Mouse (Mus musculus) heart, embryonic 10.5 days (tissue): Measurements from ENCODE around the gene Myo5a. TPM values are rescaled to one million over a fixed set of nuclear protein-coding genes. Genes with fewer than 3 reads are reported as not detected.
"Not testable (repeated sequence)": the region's sequence is repeated elsewhere in the genome, so short reads cannot be mapped to it uniquely, and the experiment has no call there.

Experiments used
- DNase-seq: peaks from one replicate; pipeline ENCODE4 v3.0.0-alpha.2; 2017; ENCODE audit warnings: low spot score
- H3K27ac ChIP-seq: fragments of 300-500 bp; sonication (generic); 2 replicates; pipeline ENCODE4 v1.5.1; 2016; ENCODE audit warnings: mild to moderate bottlenecking
- H3K27me3 ChIP-seq: fragments of 300-500 bp; sonication (generic); 2 replicates; pipeline ENCODE4 v1.6.1; 2016; ENCODE audit warnings: mild to moderate bottlenecking; ENCODE audit not compliant: poor library complexity, insufficient read depth, severe bottlenecking
- H3K36me3 ChIP-seq: fragments of 300-500 bp; sonication (generic); 2 replicates; pipeline ENCODE4 v1.6.1; 2016; ENCODE audit warnings: mild to moderate bottlenecking, moderate library complexity
- H3K4me1 ChIP-seq: fragments of 300-500 bp; sonication (generic); 2 replicates; pipeline ENCODE4 v1.6.1; 2016; ENCODE audit warnings: mild to moderate bottlenecking
- H3K4me3 ChIP-seq: fragments of 300-500 bp; sonication (generic); 2 replicates; pipeline ENCODE4 v1.5.1; 2016; ENCODE audit warnings: mild to moderate bottlenecking, moderate library complexity
- H3K9me3 ChIP-seq: fragments of 300-500 bp; sonication (generic); 2 replicates; pipeline ENCODE4 v1.6.1; 2016; ENCODE audit warnings: mild to moderate bottlenecking, moderate library complexity
- WGBS: fragments of 180-500 bp; shearing (Covaris S2); methylation state at CpG from one replicate; pipeline ENCODE4 v1.1.7; 2016; 5-methylcytosine and 5-hydroxymethylcytosine counted together
- polyA plus RNA-seq: library from polyadenylated mRNA; unstranded; fragments of >200 nt; fragmentation: Nextera tagmentation; extraction: Ambion mirVana; gene quantifications from 2 replicates; pipeline ENCODE4 v1.2.1, GENCODE M21; 2016

Gene Myo5a
- polyA plus RNA-seq, 1 experiment from 2014 or later = 13.6 TPM

DNA sequence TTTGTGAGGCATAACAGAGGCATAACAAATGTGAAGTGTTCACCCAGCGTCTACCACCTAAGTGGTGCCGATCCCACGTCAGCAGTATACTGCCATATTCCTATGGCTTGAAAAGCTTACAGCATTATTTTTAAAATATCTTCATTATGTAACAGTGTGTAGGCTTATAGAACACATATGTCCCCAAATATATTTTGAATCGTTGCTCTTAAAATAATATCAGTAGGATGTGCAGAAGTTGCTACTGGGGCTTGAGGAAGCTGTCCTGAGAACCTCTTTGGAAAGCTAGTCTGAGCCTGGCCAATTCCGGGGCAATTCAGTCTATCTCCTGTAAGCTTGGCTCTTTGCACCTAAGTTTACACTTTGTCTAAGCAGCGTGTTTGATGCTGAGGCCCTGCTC is 177.1 kb downstream of the Myo5a start:
- no peak overlapping the region for H3K27ac ChIP-seq
- H3K36me3 ChIP-seq = no peaks in the 10 kb centered on the region
- WGBS = 82% methylated on average over 6 of the region's 6 CpGs
- H3K27me3 ChIP-seq = 0 out of 2 replicates have a peak, but pooled peaks cover 3% of the 10 kb centered on the region
- no peak overlapping the region for H3K4me3 ChIP-seq
- DNase-seq = no peak
- H3K9me3 ChIP-seq = no peaks in the 10 kb centered on the region
- peaks cover 9% of the 10 kb centered on the region for H3K4me1 ChIP-seq

DNA sequence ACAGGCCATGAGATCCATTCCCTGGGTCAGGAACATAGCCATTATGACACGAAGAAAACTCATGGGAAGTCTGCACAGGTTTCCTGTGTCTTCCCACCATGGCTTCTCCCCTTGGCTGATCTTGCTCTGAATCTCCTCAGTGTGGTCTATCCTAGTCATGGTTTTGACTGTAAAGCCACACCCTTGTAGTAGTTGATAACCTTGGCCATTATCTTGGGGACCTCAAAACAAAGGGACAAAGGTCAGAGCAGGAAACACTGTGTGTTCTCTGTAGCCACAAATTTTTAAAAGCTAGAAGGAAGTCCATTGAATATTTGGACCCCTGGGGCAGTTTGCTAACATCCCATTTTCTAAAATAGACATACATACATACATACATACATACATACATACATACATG is 177.5 kb downstream of the Myo5a start:
- H3K27me3 ChIP-seq = no peaks in the 10 kb centered on the region
- no peak for DNase-seq
- H3K36me3 ChIP-seq = no peaks in the 10 kb centered on the region
- no peak overlapping the region for H3K4me3 ChIP-seq
- peaks cover 11% of the 10 kb centered on the region for H3K4me1 ChIP-seq
- H3K27ac ChIP-seq = no peak overlapping the region
- H3K9me3 ChIP-seq = no peaks in the 10 kb centered on the region
- 68% methylated on average over 1 of the region's 1 CpGs for WGBS

- Histone ChIP-seq H3K4me1 (peaks cover 10% of the 10 kb centered on the region), H3K9me3 (no peaks in the 10 kb centered on the region), H3K4me3 (no peak overlapping the region), H3K36me3 (no peaks in the 10 kb centered on the region), H3K27ac (no peak overlapping the region), H3K27me3 (no peaks in the 10 kb centered on the region)
- no peak for DNase-seq
Observed at GRCm38 (mm10) chr9:75248874-75249273, 178.1 kb downstream of the Myo5a start.

DNA sequence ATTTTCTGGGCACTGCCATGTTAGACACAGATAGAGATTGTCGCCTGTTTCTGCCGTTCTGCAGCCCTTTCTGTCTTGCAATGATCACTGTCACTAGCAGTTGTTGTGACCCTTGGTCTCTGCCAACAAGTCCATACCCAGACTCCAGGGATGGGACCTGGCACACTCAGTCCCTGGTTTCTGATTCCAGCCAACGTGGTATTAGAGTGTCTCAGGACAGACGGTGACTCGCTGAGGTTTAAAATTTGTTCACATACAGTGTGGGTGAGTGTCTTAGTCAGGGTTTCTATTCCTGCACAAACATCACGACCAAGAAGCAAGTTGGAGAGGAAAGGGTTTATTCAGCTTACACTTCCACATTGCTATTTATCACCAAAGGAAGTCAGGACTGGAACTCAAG is 182.3 kb downstream of the Myo5a start:
- not testable (repeated sequence) for H3K9me3 ChIP-seq, H3K27ac ChIP-seq, H3K27me3 ChIP-seq, H3K4me3 ChIP-seq, DNase-seq, H3K36me3 ChIP-seq
- WGBS = 69% methylated on average over 6 of the region's 6 CpGs
- peaks cover 23% of the 10 kb centered on the region for H3K4me1 ChIP-seq

GRCm38 (mm10) chr9:75253766-75254165 is 183.0 kb downstream of the Myo5a start:
- no peaks in the 10 kb centered on the region for H3K36me3 ChIP-seq
- H3K27me3 ChIP-seq = no peaks in the 10 kb centered on the region
- H3K27ac ChIP-seq = no peak overlapping the region
- H3K4me3 ChIP-seq = no peak overlapping the region
- DNase-seq = no peak
- 36% methylated on average over 3 of the region's 3 CpGs for WGBS
- H3K4me1 ChIP-seq = peaks cover 23% of the 10 kb centered on the region
- no peaks in the 10 kb centered on the region for H3K9me3 ChIP-seq

GRCm38 (mm10) chr9:75254196-75254955 is 183.6 kb downstream of the Myo5a start:
- no peaks in the 10 kb centered on the region for H3K27me3 ChIP-seq
- DNase-seq = no peak
- no peak overlapping the region for H3K27ac ChIP-seq
- H3K4me1 ChIP-seq = peaks cover 23% of the 10 kb centered on the region
- no peak overlapping the region for H3K4me3 ChIP-seq
- H3K9me3 ChIP-seq = no peaks in the 10 kb centered on the region
- H3K36me3 ChIP-seq = no peaks in the 10 kb centered on the region
- 63% methylated on average over 13 of the region's 13 CpGs for WGBS

DNA sequence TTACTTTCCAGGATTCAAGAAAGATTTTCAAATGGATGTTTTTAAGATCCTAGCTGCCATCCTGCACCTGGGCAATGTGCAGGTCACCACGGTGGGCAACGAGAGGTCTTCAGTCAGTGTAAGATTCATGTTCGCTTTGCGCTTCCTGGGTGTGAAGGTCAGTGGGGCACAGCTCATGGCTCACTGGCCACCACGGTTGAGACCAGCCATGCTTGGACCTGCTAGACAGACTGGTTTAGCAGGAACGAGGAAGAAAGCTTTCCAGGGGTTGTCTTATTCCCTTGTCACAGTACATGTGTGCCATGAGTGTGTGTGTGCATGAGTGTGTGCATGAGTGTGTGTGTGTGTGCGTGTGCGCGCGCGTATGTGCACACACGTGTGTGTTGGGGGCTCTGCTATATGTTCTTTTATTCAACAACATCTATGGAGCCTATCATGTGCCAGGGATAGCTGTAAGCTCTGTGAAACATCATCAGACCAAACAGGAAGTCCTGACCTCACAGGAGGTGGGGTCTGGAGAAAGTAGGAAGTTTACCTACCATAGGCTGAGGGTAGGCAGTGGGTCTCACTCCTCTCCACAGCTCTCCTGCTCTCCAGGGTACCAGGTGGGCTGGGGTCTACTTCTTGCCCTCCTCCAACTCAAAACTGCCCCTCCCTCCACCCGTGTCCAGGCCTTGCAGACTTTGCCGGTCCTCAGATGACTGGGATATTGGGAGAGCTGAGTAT is 185.2 kb downstream of the Myo5a start:
- no peak overlapping the region for H3K27ac ChIP-seq
- no peak overlapping the region for H3K4me3 ChIP-seq
- 84% methylated on average over 14 of the region's 14 CpGs for WGBS
- H3K36me3 ChIP-seq = no peaks in the 10 kb centered on the region
- H3K4me1 ChIP-seq = peaks cover 23% of the 10 kb centered on the region
- no peak for DNase-seq
- no peaks in the 10 kb centered on the region for H3K27me3 ChIP-seq
- H3K9me3 ChIP-seq = no peaks in the 10 kb centered on the region; the same call in 1 of the 2 replicates

DNA sequence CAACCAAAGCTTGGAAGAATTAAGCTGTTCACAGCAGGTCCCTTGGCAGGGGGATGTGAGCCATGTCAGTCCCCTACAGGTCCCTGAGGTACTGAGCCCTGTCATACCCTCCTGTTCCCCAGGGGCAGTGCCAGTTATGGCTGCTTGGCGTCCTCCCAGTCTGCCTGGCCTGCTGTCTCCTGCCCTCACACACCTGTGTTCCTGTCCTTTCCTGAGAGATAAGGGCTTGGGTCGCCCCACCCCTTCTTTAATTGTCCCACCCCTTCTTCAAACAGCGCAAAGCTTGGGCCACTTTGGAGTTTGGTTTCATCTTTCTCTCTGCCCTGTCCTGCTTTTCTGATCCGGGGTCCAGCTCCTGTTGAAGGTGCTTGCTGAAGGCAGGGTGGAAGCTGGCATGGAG is 188.0 kb downstream of the Myo5a start:
- H3K27ac ChIP-seq = no peak overlapping the region
- 64% methylated on average over 4 of the region's 4 CpGs for WGBS

GRCm38 (mm10) chr9:75259656-75260055 is 188.8 kb downstream of the Myo5a start:
- 82% methylated on average over 4 of the region's 4 CpGs for WGBS
- peaks cover 17% of the 10 kb centered on the region; the same call in 1 of the 2 replicates for H3K4me1 ChIP-seq
- no peak for DNase-seq

More for the DNA sequence above, 188.0 kb downstream of the Myo5a start:
- H3K36me3 ChIP-seq = no peaks in the 10 kb centered on the region
- peaks cover 26% of the 10 kb centered on the region for H3K4me1 ChIP-seq
- no peak overlapping the region for H3K4me3 ChIP-seq
- no peaks in the 10 kb centered on the region; the same call in 1 of the 2 replicates for H3K9me3 ChIP-seq
- no peak for DNase-seq
- no peaks in the 10 kb centered on the region for H3K27me3 ChIP-seq

GRCm38 (mm10) chr9:75261332-75261872 is 190.6 kb downstream of the Myo5a start:
- Histone ChIP-seq H3K9me3 (no peaks in the 10 kb centered on the region; the same call in 1 of the 2 replicates), H3K4me3 (no peak overlapping the region), H3K36me3 (no peaks in the 10 kb centered on the region), H3K4me1 (0 out of 2 replicates have a peak, but pooled peaks cover 7% of the 10 kb centered on the region), H3K27ac (no peak overlapping the region), H3K27me3 (no peaks in the 10 kb centered on the region)
- WGBS = 38% methylated on average over 8 of the region's 8 CpGs
- DNase-seq = no peak

More at GRCm38 (mm10) chr9:75259656-75260055, 188.8 kb downstream of the Myo5a start:
- no peak overlapping the region for H3K27ac ChIP-seq
- no peaks in the 10 kb centered on the region for H3K27me3 ChIP-seq
- H3K4me3 ChIP-seq = no peak overlapping the region
- H3K9me3 ChIP-seq = no peaks in the 10 kb centered on the region; the same call in 1 of the 2 replicates
- no peaks in the 10 kb centered on the region for H3K36me3 ChIP-seq

GRCm38 (mm10) chr9:75262235-75262826 is 191.5 kb downstream of the Myo5a start:
- H3K4me3 ChIP-seq = no peak overlapping the region
- no peak overlapping the region for H3K27ac ChIP-seq
- no peaks in the 10 kb centered on the region; the same call in 1 of the 2 replicates for H3K9me3 ChIP-seq
- no peaks in the 10 kb centered on the region for H3K36me3 ChIP-seq
- DNase-seq = no peak
- 67% methylated on average over 8 of the region's 8 CpGs for WGBS
- H3K4me1 ChIP-seq = 0 out of 2 replicates have a peak, but pooled peaks cover 7% of the 10 kb centered on the region
- H3K27me3 ChIP-seq = no peaks in the 10 kb centered on the region

DNA sequence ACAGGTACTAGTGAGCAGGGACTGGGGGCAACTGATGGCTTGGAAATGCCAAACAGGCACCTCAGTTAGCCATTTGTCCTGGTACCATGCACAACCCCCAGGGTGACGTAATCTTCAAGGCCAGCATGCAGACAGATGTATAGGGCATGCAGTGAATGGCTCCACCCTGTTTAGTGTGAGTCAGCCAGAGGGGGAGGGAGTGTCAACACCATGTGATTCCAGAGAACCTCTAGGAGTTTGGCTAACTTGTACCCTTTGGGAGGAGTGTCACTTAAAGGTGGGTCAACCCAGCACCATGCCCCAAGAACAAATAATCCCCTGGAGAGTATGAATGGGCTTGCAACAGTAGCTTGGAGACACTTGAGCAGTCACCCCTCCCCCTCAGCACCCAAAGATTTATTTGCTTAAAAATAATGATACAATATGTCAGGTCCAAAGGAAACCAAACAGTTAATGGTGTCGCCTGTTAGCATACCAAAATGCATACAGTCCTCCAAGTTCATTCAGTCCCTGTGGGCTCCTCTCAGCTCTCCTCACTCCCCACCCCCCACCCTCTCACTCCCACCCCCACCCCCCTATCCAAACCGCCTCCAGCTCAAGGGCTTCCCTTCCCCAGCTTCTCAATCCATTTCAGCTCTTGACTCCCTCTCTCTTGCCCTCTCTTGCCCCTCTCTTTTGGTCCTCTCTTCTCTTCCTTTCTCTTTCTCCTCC is 193.3 kb downstream of the Myo5a start:
- 26% methylated on average over 3 of the region's 3 CpGs for WGBS
- Histone ChIP-seq H3K4me1 (0 out of 2 replicates have a peak, but pooled peaks cover 7% of the 10 kb centered on the region), H3K27ac (no peak overlapping the region), H3K4me3 (no peak overlapping the region), H3K27me3 (0 out of 2 replicates have a peak, but pooled peaks cover 4% of the 10 kb centered on the region), H3K9me3 (no peaks in the 10 kb centered on the region; the same call in 1 of the 2 replicates), H3K36me3 (no peaks in the 10 kb centered on the region)
- no peak for DNase-seq
